Mouse (Mus musculus) spleen, adult 2 months (tissue): ENCODE results near the gene Pacrg. TPM values are rescaled to one million over a fixed set of nuclear protein-coding genes. Genes with fewer than 3 reads are reported as not detected.

Source experiments
- DNase-seq, 2 experiments: peaks; one replicate each; pipeline versions ENCODE4 v3.0.0 to v3.0.0-alpha.2; 2012 to 2021; ENCODE audit warnings: low spot score in 2 of 2, low read depth in 1 of 2
- H3K27ac ChIP-seq: fragments of 200-500 bp; 2 replicates; pipeline ENCODE4 v1.5.1; 2012; ENCODE audit warnings: low read length, inconsistent platforms; ENCODE audit not compliant: insufficient read depth
- H3K27me3 ChIP-seq: fragments of 200-500 bp; 2 replicates; pipeline ENCODE4 v1.6.1; 2012; ENCODE audit warnings: mild to moderate bottlenecking, moderate library complexity, low read length, inconsistent platforms; ENCODE audit not compliant: control insufficient read depth, insufficient read depth
- H3K36me3 ChIP-seq: fragments of 200-500 bp; 2 replicates; pipeline ENCODE4 v1.6.1; 2012; ENCODE audit warnings: mild to moderate bottlenecking, low read length, inconsistent platforms; ENCODE audit not compliant: control insufficient read depth, insufficient read depth
- H3K4me1 ChIP-seq: fragments of 200-500 bp; 2 replicates; pipeline ENCODE4 v1.6.1; 2011; ENCODE audit warnings: inconsistent platforms; ENCODE audit not compliant: control insufficient read depth, insufficient read depth, insufficient read length
- H3K4me3 ChIP-seq: fragments of 200-500 bp; 2 replicates; pipeline ENCODE4 v1.5.1; 2011; ENCODE audit warnings: mild to moderate bottlenecking, inconsistent platforms; ENCODE audit not compliant: insufficient read depth, insufficient read length; ENCODE audit errors: extremely low read depth
- CTCF ChIP-seq: fragments of 200-500 bp; IDR thresholded peaks from 2 replicates; pipeline ENCODE4 v1.5.1; 2011; ENCODE audit warnings: mild to moderate bottlenecking, inconsistent platforms; ENCODE audit not compliant: insufficient read depth, insufficient read length, insufficient replicate concordance; ENCODE audit errors: extremely low read depth
- POLR2A ChIP-seq: fragments of 200-500 bp; IDR thresholded peaks from 2 replicates; pipeline ENCODE4 v1.6.1; 2011; ENCODE audit warnings: low read depth, low read length, inconsistent platforms
- WGBS: fragments of 180-500 bp; shearing (Covaris S2); methylation state at CpG from one replicate; pipeline ENCODE4 v1.1.7; 2018; 5-methylcytosine and 5-hydroxymethylcytosine counted together
- polyA plus RNA-seq: library from polyadenylated mRNA; depleted of rRNA; stranded (reverse); fragments of >200 nt; gene quantifications from 2 replicates; pipeline ENCODE4 v1.2.3, GENCODE M21; 2012

The Pacrg gene
- polyA plus RNA-seq, 1 experiment: not detected

GRCm38 (mm10) chr17:10488873-10489272 lies 351.2 kb downstream of the Pacrg start:
- H3K36me3 ChIP-seq: no peaks in the 10 kb centered on the region
- no peaks in the 10 kb centered on the region for H3K4me1 ChIP-seq
- no peak for TF ChIP-seq CTCF
- TF ChIP-seq POLR2A: no peak
- 90% methylated on average over 2 of the region's 2 CpGs for WGBS
- no peak for DNase-seq
- H3K4me3 ChIP-seq: no peak overlapping the region
- H3K27me3 ChIP-seq: no peaks in the 10 kb centered on the region
- no peak overlapping the region for H3K27ac ChIP-seq

GRCm38 (mm10) chr17:10483945-10484546 lies 356.1 kb downstream of the Pacrg start:
- H3K27ac ChIP-seq: no peak overlapping the region
- 91% methylated on average over 6 of the region's 6 CpGs for WGBS
- H3K36me3 ChIP-seq: no peaks in the 10 kb centered on the region
- no peaks in the 10 kb centered on the region for H3K27me3 ChIP-seq
- H3K4me1 ChIP-seq: no peaks in the 10 kb centered on the region
- TF ChIP-seq CTCF (no peak), POLR2A (no peak)
- no peak overlapping the region for H3K4me3 ChIP-seq
- no peak for DNase-seq

GRCm38 (mm10) chr17:10481081-10481480 lies 359.0 kb downstream of the Pacrg start:
- H3K36me3 ChIP-seq: no peaks in the 10 kb centered on the region
- H3K4me3 ChIP-seq: no peak overlapping the region
- TF ChIP-seq CTCF (no peak), POLR2A (no peak)
- DNase-seq: no peak
- H3K4me1 ChIP-seq: no peaks in the 10 kb centered on the region
- WGBS: 81% methylated on average over 1 of the region's 1 CpGs
- H3K27me3 ChIP-seq: no peaks in the 10 kb centered on the region
- no peak overlapping the region for H3K27ac ChIP-seq

- H3K27me3 ChIP-seq: no peaks in the 10 kb centered on the region
- no peak for DNase-seq
- no peak for TF ChIP-seq CTCF
- TF ChIP-seq POLR2A: no peak
- H3K4me3 ChIP-seq: no peak overlapping the region
- H3K4me1 ChIP-seq: no peaks in the 10 kb centered on the region
- H3K27ac ChIP-seq: no peak overlapping the region
- 84% methylated on average over 17 of the region's 17 CpGs for WGBS
- H3K36me3 ChIP-seq: no peaks in the 10 kb centered on the region
Measured at GRCm38 (mm10) chr17:10479020-10479707, 360.9 kb downstream of the Pacrg start.

- whole genome bisulfite sequencing: 70% methylated on average over 3 of the region's 3 CpGs
- no peak for DNase-seq
- Histone ChIP-seq H3K4me1 (no peaks in the 10 kb centered on the region), H3K36me3 (no peaks in the 10 kb centered on the region), H3K27me3 (no peaks in the 10 kb centered on the region), H3K27ac (no peak overlapping the region), H3K4me3 (no peak overlapping the region)
- no peak for TF ChIP-seq CTCF
- TF ChIP-seq POLR2A: no peak
Measured at GRCm38 (mm10) chr17:10478377-10478776, 361.7 kb downstream of the Pacrg start.

GRCm38 (mm10) chr17:10476807-10477206 lies 363.3 kb downstream of the Pacrg start:
- Histone ChIP-seq H3K4me3 (no peak overlapping the region), H3K27ac (no peak overlapping the region), H3K36me3 (no peaks in the 10 kb centered on the region), H3K4me1 (no peaks in the 10 kb centered on the region), H3K27me3 (no peaks in the 10 kb centered on the region)
- WGBS: 92% methylated on average over 7 of the region's 7 CpGs
- no peak for TF ChIP-seq POLR2A
- no peak for TF ChIP-seq CTCF
- no peak for DNase-seq

- Histone ChIP-seq H3K4me1 (no peaks in the 10 kb centered on the region), H3K27ac (no peak overlapping the region), H3K36me3 (no peaks in the 10 kb centered on the region), H3K4me3 (no peak overlapping the region), H3K27me3 (no peaks in the 10 kb centered on the region)
- DNase-seq: no peak
- TF ChIP-seq CTCF (no peak), POLR2A (no peak)
- 91% methylated on average over 6 of the region's 6 CpGs for WGBS
Measured at GRCm38 (mm10) chr17:10474972-10475371, 365.1 kb downstream of the Pacrg start.
